Mouse (Mus musculus): ENCODE measurements around the gene Wdr63. TPM values are rescaled to one million over a fixed set of nuclear protein-coding genes. Genes with fewer than 3 reads are reported as not detected.

Gene Wdr63
- polyA plus RNA-seq, 1 experiment: 1.4 TPM

GRCm38 (mm10) chr3:146123464-146123825 is 15.5 kb upstream of the Wdr63 start:
- no peaks in the 10 kb centered on the region for H3K4me1 ChIP-seq (ENCODE audit: control insufficient read depth, insufficient read depth, low read length)
- no peak for TF ChIP-seq POLR2A (IDR thresholded peaks at IDR 0.05; ENCODE audit: low read depth, low read length)
- TF ChIP-seq CTCF (IDR thresholded peaks at IDR 0.05; ENCODE audit: borderline replicate concordance, insufficient read depth, low read length): no peak
- no peak overlapping the region for H3K4me3 ChIP-seq (ENCODE audit: insufficient read depth, low read length)
- no peak overlapping the region for H3K27ac ChIP-seq (ENCODE audit: insufficient read depth, low read length)

- Histone ChIP-seq H3K4me3 (ENCODE audit: insufficient read depth, low read length) (no peak overlapping the region), H3K27ac (ENCODE audit: insufficient read depth, low read length) (no peak overlapping the region), H3K4me1 (ENCODE audit: control insufficient read depth, insufficient read depth, low read length) (no peaks in the 10 kb centered on the region)
- no peak for TF ChIP-seq CTCF (IDR thresholded peaks at IDR 0.05; ENCODE audit: borderline replicate concordance, insufficient read depth, low read length)
- TF ChIP-seq POLR2A (IDR thresholded peaks at IDR 0.05; ENCODE audit: low read depth, low read length): no peak
Observed at GRCm38 (mm10) chr3:146122807-146123463, 15.0 kb upstream of the Wdr63 start.

GRCm38 (mm10) chr3:146122125-146122420 is 14.1 kb upstream of the Wdr63 start:
- H3K4me3 ChIP-seq (ENCODE audit: insufficient read depth, low read length): no peak overlapping the region
- H3K27ac ChIP-seq (ENCODE audit: insufficient read depth, low read length): no peak overlapping the region
- no peaks in the 10 kb centered on the region for H3K4me1 ChIP-seq (ENCODE audit: control insufficient read depth, insufficient read depth, low read length)
- no peak for TF ChIP-seq POLR2A (IDR thresholded peaks at IDR 0.05; ENCODE audit: low read depth, low read length)
- TF ChIP-seq CTCF (IDR thresholded peaks at IDR 0.05; ENCODE audit: borderline replicate concordance, insufficient read depth, low read length): no peak

GRCm38 (mm10) chr3:146121310-146122124 is 13.6 kb upstream of the Wdr63 start:
- H3K27ac ChIP-seq (ENCODE audit: insufficient read depth, low read length): no peak overlapping the region
- H3K4me3 ChIP-seq (ENCODE audit: insufficient read depth, low read length): no peak overlapping the region
- no peak for TF ChIP-seq POLR2A (IDR thresholded peaks at IDR 0.05; ENCODE audit: low read depth, low read length)
- TF ChIP-seq CTCF (IDR thresholded peaks at IDR 0.05; ENCODE audit: borderline replicate concordance, insufficient read depth, low read length): no peak

GRCm38 (mm10) chr3:146117997-146118457 is 10.1 kb upstream of the Wdr63 start:
- no peaks in the 10 kb centered on the region for H3K4me1 ChIP-seq (ENCODE audit: control insufficient read depth, insufficient read depth, low read length)
- H3K4me3 ChIP-seq (ENCODE audit: insufficient read depth, low read length): no peak overlapping the region
- TF ChIP-seq CTCF (IDR thresholded peaks at IDR 0.05; ENCODE audit: borderline replicate concordance, insufficient read depth, low read length) (no peak), POLR2A (IDR thresholded peaks at IDR 0.05; ENCODE audit: low read depth, low read length) (no peak)
- H3K27ac ChIP-seq (ENCODE audit: insufficient read depth, low read length): no peak overlapping the region

More at GRCm38 (mm10) chr3:146121310-146122124, 13.6 kb upstream of the Wdr63 start:
- no peaks in the 10 kb centered on the region for H3K4me1 ChIP-seq (ENCODE audit: control insufficient read depth, insufficient read depth, low read length)

- H3K27ac ChIP-seq (ENCODE audit: insufficient read depth, low read length): no peak within 1 kb of the TSS
- H3K4me1 ChIP-seq (ENCODE audit: control insufficient read depth, insufficient read depth, low read length): no peaks in the 10 kb centered on the region
- TF ChIP-seq POLR2A (IDR thresholded peaks at IDR 0.05; ENCODE audit: low read depth, low read length) (no peak), CTCF (IDR thresholded peaks at IDR 0.05; ENCODE audit: borderline replicate concordance, insufficient read depth, low read length) (no peak)
- H3K4me3 ChIP-seq (ENCODE audit: insufficient read depth, low read length): no peak within 1 kb of the TSS
Observed at GRCm38 (mm10) chr3:146117258-146117996, 9.5 kb upstream of the Wdr63 start, which contains the start of gene Mcoln3. Gene Mcoln3, plus strand, starts transcription at chr3:146117450.

GRCm38 (mm10) chr3:146110916-146111315 is 3.0 kb upstream of the Wdr63 start:
- TF ChIP-seq CTCF (IDR thresholded peaks at IDR 0.05; ENCODE audit: borderline replicate concordance, insufficient read depth, low read length): no peak
- TF ChIP-seq POLR2A (IDR thresholded peaks at IDR 0.05; ENCODE audit: low read depth, low read length): no peak
- Histone ChIP-seq H3K27ac (ENCODE audit: insufficient read depth, low read length) (peak overlapping the region; percentile 37; the same call in 1 of the 2 replicates), H3K4me1 (ENCODE audit: control insufficient read depth, insufficient read depth, low read length) (peaks cover 12% of the 10 kb centered on the region), H3K4me3 (ENCODE audit: insufficient read depth, low read length) (no peak overlapping the region)

- peaks cover 12% of the 10 kb centered on the region for H3K4me1 ChIP-seq (ENCODE audit: control insufficient read depth, insufficient read depth, low read length)
- TF ChIP-seq POLR2A (IDR thresholded peaks at IDR 0.05; ENCODE audit: low read depth, low read length) (no peak), CTCF (IDR thresholded peaks at IDR 0.05; ENCODE audit: borderline replicate concordance, insufficient read depth, low read length) (no peak)
Observed at GRCm38 (mm10) chr3:146110358-146110757, 2.4 kb upstream of the Wdr63 start.

GRCm38 (mm10) chr3:146108945-146109344 is 1.0 kb upstream of the Wdr63 start:
- peaks cover 12% of the 10 kb centered on the region for H3K4me1 ChIP-seq (ENCODE audit: control insufficient read depth, insufficient read depth, low read length)
- no peak overlapping the region for H3K4me3 ChIP-seq (ENCODE audit: insufficient read depth, low read length)
- no peak for TF ChIP-seq POLR2A (IDR thresholded peaks at IDR 0.05; ENCODE audit: low read depth, low read length)
- no peak for TF ChIP-seq CTCF (IDR thresholded peaks at IDR 0.05; ENCODE audit: borderline replicate concordance, insufficient read depth, low read length)
- no peak overlapping the region for H3K27ac ChIP-seq (ENCODE audit: insufficient read depth, low read length)

More at GRCm38 (mm10) chr3:146110358-146110757, 2.4 kb upstream of the Wdr63 start:
- H3K4me3 ChIP-seq (ENCODE audit: insufficient read depth, low read length): no peak overlapping the region
- H3K27ac ChIP-seq (ENCODE audit: insufficient read depth, low read length): peak overlapping the region; percentile 37; the same call in 1 of the 2 replicates
